Mouse (Mus musculus): ENCODE measurements around the gene Igfbp1. TPM values are rescaled to one million over a fixed set of nuclear protein-coding genes. Genes with fewer than 3 reads are reported as not detected.

Gene Igfbp1
- total and polyA plus RNA-seq, 2 experiments = 17.1 to 89.1 TPM

GRCm38 (mm10) chr11:7250415-7250814 is 52.8 kb downstream of the Igfbp1 start:
- WGBS = 85% methylated on average over 2 of the region's 2 CpGs
- Histone ChIP-seq H3K36me3 (ENCODE audit: control insufficient read depth, insufficient read depth, low read length) (no peaks in the 10 kb centered on the region), H3K4me1 (ENCODE audit: control insufficient read depth, insufficient read depth, low read length) (no peaks in the 10 kb centered on the region), H3K4me3 (ENCODE audit: insufficient read depth, low read depth, low read length) (no peak overlapping the region), H3K9ac (ENCODE audit: low read depth, low read length) (no peak overlapping the region), H3K27me3 (ENCODE audit: control insufficient read depth, insufficient read depth, low read length) (no peaks in the 10 kb centered on the region), H3K79me2 (ENCODE audit: control insufficient read depth, insufficient read depth, low read length) (no peaks in the 10 kb centered on the region), H3K27ac (replicated peaks; ENCODE audit: insufficient read depth, low read depth, low read length) (no peak overlapping the region)
- no peak for DNase-seq (ENCODE audit: extremely low read depth, low read depth, low spot score)
- TF ChIP-seq CTCF (IDR thresholded peaks at IDR 0.05; ENCODE audit: low read depth, low read length) = no peak
- TF ChIP-seq POLR2A (IDR thresholded peaks at IDR 0.05; ENCODE audit: extremely low read depth, insufficient read depth, low read length) = no peak

GRCm38 (mm10) chr11:7250870-7251269 is 53.3 kb downstream of the Igfbp1 start:
- Histone ChIP-seq H3K4me1 (ENCODE audit: control insufficient read depth, insufficient read depth, low read length) (no peaks in the 10 kb centered on the region), H3K9ac (ENCODE audit: low read depth, low read length) (no peak overlapping the region), H3K27me3 (ENCODE audit: control insufficient read depth, insufficient read depth, low read length) (no peaks in the 10 kb centered on the region), H3K4me3 (ENCODE audit: insufficient read depth, low read depth, low read length) (no peak overlapping the region), H3K27ac (replicated peaks; ENCODE audit: insufficient read depth, low read depth, low read length) (no peak overlapping the region), H3K79me2 (ENCODE audit: control insufficient read depth, insufficient read depth, low read length) (no peaks in the 10 kb centered on the region), H3K36me3 (ENCODE audit: control insufficient read depth, insufficient read depth, low read length) (no peaks in the 10 kb centered on the region)
- no peak for DNase-seq (ENCODE audit: extremely low read depth, low read depth, low spot score)
- TF ChIP-seq CTCF (IDR thresholded peaks at IDR 0.05; ENCODE audit: low read depth, low read length) (no peak), POLR2A (IDR thresholded peaks at IDR 0.05; ENCODE audit: extremely low read depth, insufficient read depth, low read length) (no peak)
- 85% methylated on average over 5 of the region's 5 CpGs for WGBS

Other genes starting within 250 kb of the Igfbp1 start
- under 0.01 and 0.27 TPM in 2 replicates for gene Adcy1, start 134.3 kb upstream of the Igfbp1 start, total RNA-seq (2014; rRNA removed)
- 0.16 and 0.27 TPM in 2 replicates for gene Adcy1, start 134.3 kb upstream of the Igfbp1 start, polyA plus RNA-seq (2012; rRNA removed)
- not detected in 2 replicates for gene Gm11985, start 9.2 kb upstream of the Igfbp1 start, total RNA-seq (2014; rRNA removed)
- gene Gm11985, start 9.2 kb upstream of the Igfbp1 start, polyA plus RNA-seq (2012; rRNA removed) = not detected in 2 replicates
- gene Igfbp3, start 16.1 kb downstream of the Igfbp1 start, total RNA-seq (2014; rRNA removed) = 17.7 and 34.6 TPM in 2 replicates
- 23.5 and 31.2 TPM in 2 replicates for gene Igfbp3, start 16.1 kb downstream of the Igfbp1 start, polyA plus RNA-seq (2012; rRNA removed)

Measured in liver, adult 2 months (tissue).